Mouse (Mus musculus) adrenal gland, postnatal 4 days (tissue): ENCODE results near the gene Zfp975. TPM values are rescaled to one million over a fixed set of nuclear protein-coding genes. Genes with fewer than 3 reads are reported as not detected.
"Not testable (repeated sequence)": the region's sequence is repeated elsewhere in the genome, so short reads cannot be mapped to it uniquely, and the experiment has no call there.

Experiments used
- DNase-seq, 2 experiments: peaks; one replicate each; pipeline ENCODE4 v3.0.0; 2021 to 2022; ENCODE audit warnings: low spot score in 2 of 2, mixed read lengths in 2 of 2
- long read RNA-seq, 2 experiments: library from polyadenylated mRNA; stranded (forward); transcript quantifications; one replicate each; pipeline ENCODE4 v2.0.0; 2021
- total RNA-seq, 2 experiments: library from RNA; stranded (reverse); gene quantifications; 2 replicates each; pipeline ENCODE4 v1.2.3; 2021

Zfp975 gene
- 1 to 10 TPM; 7.2 to 8.8 TPM for total RNA-seq
- long read RNA-seq, experiment 1, partial matches to known transcripts = 0 of 3 reads
- long read RNA-seq, experiment 1, other reads (novel, unspliced or antisense) = 2 of 3 reads
- long read RNA-seq, experiment 2, transcript Zfp975-201 (4 exons, 3,148 nt) = major isoform, 5 of 11 reads
- long read RNA-seq, experiment 2, partial matches to known transcripts = 0 of 11 reads
- long read RNA-seq, experiment 2, other reads (novel, unspliced or antisense) = 6 of 11 reads

DNA sequence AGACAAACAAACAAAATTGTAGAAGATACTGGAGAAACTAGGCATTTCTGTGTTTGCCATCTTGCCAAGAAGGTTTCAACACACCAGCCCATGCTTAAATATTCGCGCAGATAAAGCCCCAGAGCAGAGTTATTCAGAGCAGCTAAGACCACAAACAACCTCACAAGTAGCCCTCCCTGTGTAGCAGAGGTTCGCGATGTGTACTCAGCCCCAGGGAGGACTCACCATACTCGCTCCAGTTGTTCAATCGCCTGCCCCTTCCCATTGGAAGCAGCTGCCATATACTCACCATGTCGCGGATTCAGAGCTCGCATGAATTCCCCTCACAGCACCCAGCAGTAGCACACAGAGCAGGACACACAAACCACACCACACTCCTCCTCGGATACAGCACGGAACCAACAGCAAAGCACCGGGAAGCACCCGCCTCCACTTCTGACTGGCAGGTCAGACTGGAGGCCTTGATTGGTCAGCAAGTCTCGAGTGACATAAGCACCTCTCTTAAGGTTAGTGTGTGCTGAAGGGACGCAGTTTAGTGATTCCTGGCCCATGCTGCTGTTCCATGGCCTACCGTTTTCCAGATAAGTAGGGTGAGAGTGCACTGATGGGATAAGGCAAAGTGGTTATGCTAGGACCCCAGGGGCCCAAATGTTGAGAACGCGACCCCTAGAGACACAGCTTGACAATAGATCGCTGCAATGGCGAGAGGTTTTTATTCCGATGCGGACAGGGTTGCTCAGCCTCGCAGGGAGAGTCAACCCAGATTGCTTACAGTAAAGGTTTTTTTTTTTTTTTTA lies at the start of gene Zfp975:
Gene Zfp975, minus strand, starts transcription at position 381 of the 797 bp plus-strand sequence.
- peak; percentile 56 to 69 for DNase-seq

DNA sequence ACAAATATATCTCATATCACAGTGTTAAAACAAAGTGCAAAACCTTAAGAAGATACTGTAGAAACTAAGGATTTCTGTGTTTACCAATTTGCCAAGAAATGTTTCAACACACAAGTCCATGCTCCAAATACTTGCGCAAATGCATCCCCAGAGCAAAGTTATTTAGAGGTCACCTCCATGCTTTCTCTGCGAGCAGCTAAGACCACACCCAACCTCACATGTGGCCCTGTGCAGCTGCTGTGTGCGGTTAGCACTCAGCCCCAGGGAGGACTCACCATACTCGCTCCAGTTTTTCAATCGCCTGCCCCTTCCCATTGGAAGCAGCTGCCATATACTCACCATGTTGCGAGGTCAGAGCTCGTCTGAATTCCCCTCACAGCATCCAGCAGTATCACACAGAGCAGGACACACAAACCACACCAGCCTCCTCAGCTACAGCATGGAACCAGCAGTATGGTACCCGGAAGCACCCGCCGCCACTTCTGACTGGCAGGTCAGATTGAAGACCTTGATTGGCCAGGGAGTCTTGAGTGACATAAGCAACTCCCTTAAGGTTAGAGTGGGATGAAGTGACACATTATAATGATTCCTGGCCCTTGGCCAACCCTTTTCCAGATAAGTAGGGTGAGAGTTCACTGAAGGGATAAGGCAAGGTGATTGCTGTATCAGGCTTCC lies 46.1 kb upstream of the Zfp975 start:
- no peak for DNase-seq

DNA sequence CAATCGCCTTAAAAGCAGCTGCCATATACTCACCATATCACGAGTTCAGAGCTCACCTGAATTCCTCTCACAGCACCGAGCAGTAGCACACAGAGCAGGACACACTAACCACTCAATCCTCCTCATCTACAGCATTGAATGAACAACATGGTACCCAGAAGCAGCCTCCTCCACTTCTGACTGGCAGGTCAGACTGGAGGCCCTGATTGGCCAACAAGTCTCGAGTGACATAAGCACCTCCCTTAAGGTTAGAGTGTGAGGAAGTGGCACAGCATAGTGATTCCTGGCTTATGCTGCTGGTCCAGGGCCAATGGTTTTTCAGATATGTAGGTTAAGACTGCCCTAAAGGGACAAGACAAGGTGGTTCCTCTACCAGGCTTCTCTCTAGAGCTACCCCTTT lies 34.4 kb upstream of the Zfp975 start, which contains the start of gene Gm17067:
Gene Gm17067, minus strand, starts transcription at position 101 of the 400 bp plus-strand sequence.
- DNase-seq = not testable (repeated sequence)

DNA sequence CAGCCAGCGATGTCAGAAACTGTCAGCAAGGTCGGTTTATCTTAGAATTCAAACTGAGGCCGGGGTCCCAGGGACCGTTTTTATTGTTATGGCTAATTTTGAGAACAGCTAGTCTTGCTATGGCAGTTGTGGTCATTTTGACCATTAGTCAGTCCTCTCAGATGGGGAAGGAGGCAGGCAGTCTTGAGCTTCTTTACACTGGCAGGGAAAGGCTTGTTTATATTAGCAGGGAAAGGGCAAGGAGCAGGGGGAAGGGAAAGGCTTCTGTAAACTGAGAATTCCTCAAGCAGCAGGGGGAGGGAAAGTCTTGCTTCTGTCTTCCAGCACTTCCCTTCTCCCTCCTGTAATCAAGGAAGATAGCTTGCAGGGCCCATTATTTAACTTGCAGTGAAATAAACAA lies 709 bp upstream of the Zfp975 start:
- peak in 1 of 2 experiments; percentile 2 for DNase-seq

DNA sequence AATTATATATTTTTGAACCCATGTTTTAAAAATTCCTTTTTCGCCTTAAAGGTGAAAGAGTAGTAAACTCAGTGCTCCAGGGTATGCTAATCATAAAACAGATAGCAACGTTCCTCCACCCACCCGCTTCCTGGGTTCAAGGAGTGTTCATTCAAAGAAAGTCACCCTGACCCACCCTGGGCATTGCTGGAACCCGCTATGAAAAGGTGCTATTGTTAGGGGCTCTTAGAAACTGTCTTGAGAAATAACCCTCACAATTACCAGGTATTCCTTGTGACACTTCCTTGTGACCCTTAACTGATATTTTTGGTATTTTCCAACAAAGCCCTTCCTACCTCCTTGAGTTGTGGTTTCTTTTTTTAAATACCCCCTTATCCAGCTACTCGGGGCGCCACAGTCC lies 12.5 kb downstream of the Zfp975 start:
- DNase-seq = not testable (repeated sequence)

DNA sequence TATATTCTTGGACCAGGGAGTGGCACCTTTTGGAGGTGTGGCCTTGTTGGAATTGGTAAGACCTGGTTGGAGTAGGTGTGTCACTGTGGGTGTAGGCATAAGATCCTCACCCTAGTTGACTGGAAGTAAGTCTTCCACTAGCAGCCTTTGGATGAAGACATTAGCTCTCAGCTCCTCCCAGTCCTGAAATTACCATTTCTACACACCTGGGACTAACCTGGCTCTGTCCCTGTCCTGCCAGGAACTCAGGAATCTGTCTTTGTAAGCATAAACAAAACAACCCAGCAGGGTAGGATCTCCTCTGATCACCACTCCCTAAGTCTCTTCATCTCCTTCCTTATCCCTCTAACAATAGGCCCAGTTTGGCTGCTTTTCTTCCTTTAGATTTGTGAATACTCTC lies 12.9 kb downstream of the Zfp975 start:
- not testable (repeated sequence) for DNase-seq

DNA sequence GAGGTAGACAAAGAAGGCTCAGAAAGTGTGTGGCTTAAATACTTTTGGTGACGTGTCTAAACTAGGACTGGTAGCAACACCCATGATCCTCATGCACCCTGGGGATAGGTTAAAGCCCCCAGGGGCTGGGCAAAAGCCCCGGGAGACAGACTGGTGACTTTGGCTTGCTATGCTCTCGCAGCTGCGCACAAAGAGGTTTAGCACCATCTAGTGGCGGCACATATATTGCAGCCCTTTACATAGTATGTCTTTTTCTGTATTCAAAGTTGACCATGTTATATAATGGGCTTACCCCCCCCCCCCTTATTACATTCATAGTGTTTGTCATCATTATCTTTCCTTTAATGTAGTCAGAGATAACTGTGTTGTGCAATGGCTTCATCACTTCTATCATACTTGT lies 32.4 kb downstream of the Zfp975 start:
- DNase-seq = not testable (repeated sequence)

DNA sequence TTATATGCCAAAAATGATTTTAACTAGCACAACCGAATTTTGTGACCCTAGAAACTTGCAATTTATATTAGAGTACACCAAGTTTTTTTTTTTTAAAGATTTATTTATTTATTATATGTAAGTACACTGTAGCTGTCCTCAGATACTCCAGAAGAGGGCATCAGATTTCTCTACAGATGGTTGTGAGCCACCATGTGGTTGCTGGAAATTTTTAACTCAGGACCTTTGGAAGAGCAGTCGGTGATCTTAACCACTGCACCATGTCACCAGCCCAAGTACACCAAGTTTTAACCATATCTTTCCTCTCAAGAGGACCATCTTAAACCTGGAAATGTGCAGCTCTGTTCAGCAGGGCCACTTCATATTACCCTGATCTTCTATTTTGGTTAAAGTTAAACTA lies 37.3 kb downstream of the Zfp975 start:
- not testable (repeated sequence) for DNase-seq

DNA sequence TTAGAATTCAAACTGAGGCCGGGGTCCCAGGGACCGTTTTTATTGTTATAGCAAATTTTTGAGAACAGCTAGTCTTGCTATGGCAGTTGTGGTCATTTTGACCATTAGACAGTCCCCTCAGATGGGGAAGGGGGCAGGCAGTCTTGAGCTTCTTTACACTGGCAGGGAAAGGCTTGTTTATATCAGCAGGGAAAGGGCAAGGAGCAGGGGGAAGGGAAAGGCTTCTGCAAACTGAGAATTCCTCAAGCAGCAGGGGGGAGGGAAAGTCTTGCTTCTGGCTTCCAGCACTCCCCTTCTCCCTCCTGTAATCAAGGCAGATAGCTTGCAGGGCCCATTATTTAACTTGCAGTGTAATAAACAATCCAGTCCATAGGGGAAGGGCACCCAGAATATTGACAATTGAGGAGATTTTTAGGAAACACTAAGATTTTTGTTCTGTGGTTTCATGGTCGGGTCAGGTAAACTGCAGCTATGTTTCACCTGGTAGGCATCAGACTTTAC lies 49.4 kb downstream of the Zfp975 start:
- DNase-seq = not testable (repeated sequence)

DNA sequence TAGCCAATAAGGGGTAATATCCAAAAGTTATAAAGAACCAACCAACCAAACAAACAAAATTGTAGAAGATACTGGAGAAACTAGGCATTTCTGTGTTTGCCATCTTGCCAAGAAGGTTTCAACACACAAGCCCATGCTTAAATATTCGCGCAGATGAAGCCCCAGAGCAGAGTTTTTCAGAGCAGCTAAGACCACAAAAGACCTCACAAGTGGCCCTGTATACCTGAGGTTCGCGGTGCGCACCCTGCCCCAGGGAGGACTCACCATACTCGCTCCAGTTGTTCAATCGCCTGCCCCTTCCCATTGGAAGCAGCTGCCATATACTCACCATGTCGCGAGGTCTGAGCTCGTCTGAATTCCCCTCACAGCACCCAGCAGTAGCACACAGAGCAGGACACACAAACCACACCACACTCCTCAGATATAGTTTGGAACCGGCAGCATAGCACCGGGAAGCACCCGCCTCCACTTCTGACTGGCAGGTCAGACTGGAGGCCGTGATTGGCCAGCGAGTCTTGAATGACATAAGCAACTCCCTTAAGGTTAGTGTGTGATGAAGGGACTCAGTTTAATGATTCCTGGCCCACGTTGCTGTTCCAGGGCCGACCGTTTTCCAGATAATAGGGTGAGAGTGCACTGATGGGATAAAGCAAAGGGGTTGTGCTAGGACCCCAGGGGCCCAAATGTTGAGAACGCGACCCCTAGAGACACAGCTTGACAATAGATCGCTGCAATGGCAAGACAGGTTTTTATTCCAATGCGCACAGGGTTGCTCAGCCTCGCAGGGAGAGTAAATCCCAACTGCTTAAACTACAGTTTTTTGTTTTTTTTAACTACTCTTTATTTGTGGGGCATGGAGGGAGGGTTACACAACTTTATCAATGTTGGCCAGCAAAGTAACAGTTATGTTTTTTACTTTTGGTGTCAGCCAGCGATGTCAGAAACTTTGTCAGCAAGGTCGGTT lies 50.1 kb downstream of the Zfp975 start, which contains the start of gene Zfp976:
Gene Zfp976, minus strand, starts transcription at position 437 of the 964 bp plus-strand sequence.
- peak; percentile 4 to 39 for DNase-seq

DNA sequence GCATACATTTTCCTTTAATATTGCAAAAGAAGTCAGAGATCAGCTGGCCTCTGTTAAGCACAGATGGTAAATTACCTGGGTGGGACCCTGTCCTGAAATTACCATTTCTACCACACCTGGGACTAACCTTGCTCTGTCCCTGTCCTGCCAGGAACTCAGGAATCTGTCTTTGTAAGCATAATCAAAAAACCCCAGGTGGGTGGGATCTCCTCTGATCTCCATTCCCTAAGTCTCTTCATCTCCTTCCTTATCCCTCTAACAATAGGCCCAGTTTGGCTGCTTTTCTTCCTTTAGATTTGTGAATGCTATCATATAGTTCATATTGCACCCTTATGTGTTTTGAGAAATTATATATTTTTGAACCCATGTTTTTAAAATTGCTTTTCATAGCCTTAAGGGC lies 61.5 kb downstream of the Zfp975 start:
- DNase-seq = not testable (repeated sequence)

Other genes starting within 250 kb of the Zfp975 start
- gene 4933421I07Rik, start 244.6 kb downstream of the Zfp975 start, total RNA-seq = not detected
- 10 to 100 TPM; 26.7 to 27.1 TPM for gene Zfp141, start 187.0 kb downstream of the Zfp975 start, total RNA-seq
- gene Gm21028, start 114.2 kb downstream of the Zfp975 start, total RNA-seq = not detected
- 1 to 10 TPM; 1.2 to 2.8 TPM for gene Zfp977, start 100.2 kb downstream of the Zfp975 start, total RNA-seq
- 1 to 10 TPM; 5.5 to 5.8 TPM for gene Zfp976, start 50.2 kb downstream of the Zfp975 start, total RNA-seq
- under 1 TPM; 0.11 to 0.48 TPM for gene Gm17067, start 34.3 kb upstream of the Zfp975 start, total RNA-seq
- not detected for gene Vmn2r62, start 100.8 kb upstream of the Zfp975 start, total RNA-seq
- under 1 TPM; 0.14 to 0.17 TPM for gene Gm2381, start 174.5 kb upstream of the Zfp975 start, total RNA-seq
- gene Vmn2r63, start 241.1 kb upstream of the Zfp975 start, total RNA-seq = not detected